Mouse (Mus musculus): ENCODE measurements at regions not wholly inside any gene's neighbourhood (a gene's known extent, or its start where the extent isn't known, plus 50 kb on each side); places are given as distances from the start of the nearest gene placed in this dataset.

DNA sequence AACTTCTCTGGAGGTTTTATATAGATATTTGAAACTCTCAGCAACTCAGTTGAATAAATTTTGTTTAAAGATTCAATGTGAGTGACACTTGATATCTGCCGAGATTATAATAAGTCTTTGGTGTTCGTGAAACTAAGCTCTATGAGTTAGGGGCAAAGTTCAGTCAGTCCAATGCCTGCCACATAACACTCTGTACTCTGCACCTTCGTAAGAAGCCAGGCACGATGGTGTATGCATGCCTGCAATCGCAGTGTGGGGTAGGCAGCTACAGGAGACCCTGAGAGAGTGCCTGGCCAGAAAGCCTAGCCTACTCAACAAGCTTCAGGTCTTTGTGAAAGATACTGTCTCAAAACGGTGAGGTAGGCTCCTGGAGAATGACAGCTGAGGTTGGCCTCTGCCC is 167.7 kb downstream of the Moxd1 start:
- TF ChIP-seq POU5F1 (IDR thresholded peaks at IDR 0.05; ENCODE audit: borderline replicate concordance, low read length) (no peak), CTCF (conservative IDR thresholded peaks at IDR 0.05; ENCODE audit: low read length) (no peak), NANOG (IDR thresholded peaks at IDR 0.05; ENCODE audit: borderline replicate concordance, low read length) (no peak)

Measured in E14TG2a.4 (cell line).